Mouse (Mus musculus) kidney, adult 2 months (tissue): ENCODE data around the gene Limch1. TPM values are rescaled to one million over a fixed set of nuclear protein-coding genes. Genes with fewer than 3 reads are reported as not detected.

Experiments used
- DNase-seq: peaks from one replicate; pipeline ENCODE4 v3.0.0; 2021
- H3K27ac ChIP-seq: fragments of 200-500 bp; 2 replicates; pipeline ENCODE4 v1.5.1; 2012; ENCODE audit warnings: low read depth, low read length, control low read depth, inconsistent platforms; ENCODE audit not compliant: insufficient read depth
- H3K27me3 ChIP-seq: fragments of 200-500 bp; replicated peaks from 2 replicates; pipeline ENCODE4 v1.6.1; 2012; ENCODE audit warnings: mild to moderate bottlenecking, moderate library complexity, low read length, inconsistent platforms; ENCODE audit not compliant: control insufficient read depth, insufficient read depth
- H3K36me3 ChIP-seq: fragments of 200-500 bp; 2 replicates; pipeline ENCODE4 v1.6.1; 2012; ENCODE audit warnings: mild to moderate bottlenecking, moderate library complexity, low read length, inconsistent platforms; ENCODE audit not compliant: control insufficient read depth, insufficient read depth
- H3K4me1 ChIP-seq: fragments of 200-500 bp; 2 replicates; pipeline ENCODE4 v1.6.1; 2011; ENCODE audit warnings: low read length; ENCODE audit not compliant: control insufficient read depth, insufficient read depth
- H3K4me3 ChIP-seq: fragments of 200-500 bp; 2 replicates; pipeline ENCODE4 v1.5.1; 2011; ENCODE audit warnings: mild to moderate bottlenecking, low read depth, low read length, control low read depth; ENCODE audit not compliant: insufficient read depth
- CTCF ChIP-seq: fragments of 200-500 bp; conservative IDR thresholded peaks from 2 replicates; pipeline ENCODE4 v1.5.1; 2011; ENCODE audit warnings: low read depth, mild to moderate bottlenecking, control low read depth, low read length, moderate library complexity, mixed read lengths; ENCODE audit not compliant: insufficient read depth, insufficient read length
- POLR2A ChIP-seq: fragments of 200-500 bp; IDR thresholded peaks from one replicate; pipeline ENCODE4 v1.6.1; 2011; ENCODE audit warnings: low read depth, low read length, control low read depth
- WGBS: fragments of 180-500 bp; shearing (Covaris S2); methylation state at CpG from one replicate; pipeline ENCODE4 v1.1.7; 2018; 5-methylcytosine and 5-hydroxymethylcytosine counted together
- polyA plus RNA-seq: library from polyadenylated mRNA; depleted of rRNA; stranded (reverse); fragments of >200 nt; gene quantifications from 2 replicates; pipeline ENCODE4 v1.2.3, GENCODE M21; 2012

Limch1 gene
- polyA plus RNA-seq, 1 experiment: 27.0 TPM

DNA sequence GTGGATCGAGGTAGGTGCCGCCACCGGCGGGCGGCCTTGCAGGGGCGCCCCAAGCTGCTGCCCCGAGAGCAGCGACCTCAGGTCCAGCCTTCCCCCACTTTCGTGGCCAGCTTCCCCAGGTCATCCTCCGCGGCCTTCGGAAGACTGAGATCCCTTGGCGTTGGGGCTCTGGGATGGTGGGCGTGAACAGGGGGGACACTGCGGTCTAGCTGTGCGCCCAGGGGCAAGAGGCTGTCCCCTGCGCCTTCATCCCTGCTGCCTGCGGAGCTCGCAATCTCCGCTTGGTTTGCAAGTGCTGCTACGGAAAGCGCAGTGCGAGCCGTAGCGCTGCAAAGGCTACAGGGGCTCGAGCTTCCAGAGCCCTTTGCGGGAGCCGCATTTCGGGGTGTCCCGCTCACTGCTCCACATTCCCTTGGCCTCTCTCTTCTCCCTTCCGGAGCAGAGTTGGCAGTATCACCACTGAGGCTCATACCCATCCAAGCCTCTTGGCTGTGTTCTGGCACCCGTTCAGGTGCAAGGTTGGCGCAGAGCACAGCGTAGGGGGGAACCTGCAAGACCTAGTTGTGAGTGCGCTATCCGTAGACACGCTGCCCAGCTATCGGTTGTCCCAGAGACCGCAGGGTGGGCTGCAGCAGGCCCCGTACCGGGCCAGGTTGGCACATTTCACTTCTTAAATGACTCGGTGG, 512 bp downstream of the Limch1 start:
- Histone ChIP-seq H3K27ac (peak overlapping the region; percentile 72), H3K4me1 (peaks cover 12% of the 10 kb centered on the region; the same call in 1 of the 2 replicates), H3K27me3 (no peaks in the 10 kb centered on the region), H3K4me3 (peak overlapping the region; percentile 86), H3K36me3 (no peaks in the 10 kb centered on the region)
- 1% methylated on average over 42 of the region's 42 CpGs for WGBS
- TF ChIP-seq POLR2A (no peak), CTCF (no peak)
- peak; percentile 57 for DNase-seq

DNA sequence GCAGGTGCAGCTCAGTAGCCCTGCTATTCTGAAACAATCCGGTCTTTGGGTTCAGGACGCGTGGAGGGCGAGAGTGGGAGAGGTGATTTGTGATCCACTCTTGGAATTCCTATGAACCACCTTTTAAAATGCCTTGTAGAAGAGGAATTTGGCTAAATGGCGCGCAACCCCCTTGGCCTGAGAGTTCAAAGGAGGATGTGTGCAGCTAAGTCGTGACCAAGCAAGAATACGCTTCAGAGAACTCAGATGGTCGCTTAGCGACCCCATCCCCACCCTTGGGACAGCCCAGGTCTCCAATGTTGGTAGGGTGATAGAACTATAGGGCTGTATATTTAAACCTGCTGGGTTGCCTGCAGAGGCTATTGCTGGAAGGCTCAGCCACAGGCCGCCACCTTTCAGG, 1.1 kb downstream of the Limch1 start:
- 25% methylated on average over 11 of the region's 11 CpGs for WGBS
- H3K4me3 ChIP-seq: peak overlapping the region; percentile 86
- no peaks in the 10 kb centered on the region for H3K36me3 ChIP-seq
- peaks cover 16% of the 10 kb centered on the region; the same call in 1 of the 2 replicates for H3K4me1 ChIP-seq
- TF ChIP-seq CTCF: no peak
- no peak for TF ChIP-seq POLR2A
- no peak for DNase-seq
- peak overlapping the region; percentile 72 for H3K27ac ChIP-seq
- H3K27me3 ChIP-seq: no peaks in the 10 kb centered on the region

DNA sequence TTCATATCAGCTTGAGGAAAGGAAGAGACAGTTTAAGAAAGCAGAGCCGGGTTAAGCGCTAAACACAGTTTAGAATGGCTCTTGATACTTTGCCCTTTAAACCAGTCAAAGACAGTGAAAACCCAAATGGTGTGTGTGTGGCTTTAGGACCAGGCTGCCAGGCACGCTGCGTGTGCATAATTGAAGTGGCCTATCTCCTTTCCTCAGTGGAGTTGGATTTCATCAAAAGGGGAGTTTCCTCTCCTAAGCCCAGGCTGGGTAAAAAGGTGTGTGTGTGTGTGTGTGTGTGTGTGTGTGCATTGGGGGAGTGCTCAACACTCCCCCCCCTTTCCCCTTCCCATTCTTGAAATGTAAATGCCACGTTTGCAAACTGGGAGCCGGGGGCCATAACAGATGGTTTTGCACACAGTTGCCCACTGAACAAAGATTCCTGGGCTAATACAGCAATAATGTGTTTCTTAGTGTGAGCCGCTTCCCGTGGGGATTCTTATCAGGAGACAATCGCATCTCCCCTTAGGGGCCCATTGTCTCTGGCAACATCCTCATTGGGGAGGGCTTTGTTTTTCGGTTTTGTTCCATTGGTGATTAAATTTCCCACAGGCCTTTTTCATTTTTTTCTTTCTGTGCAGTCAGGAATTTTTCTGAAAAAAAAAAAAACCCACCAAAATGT, 2.3 kb downstream of the Limch1 start:
- no peak for TF ChIP-seq CTCF
- TF ChIP-seq POLR2A: no peak
- Histone ChIP-seq H3K4me3 (peak overlapping the region; percentile 1; the same call in 1 of the 2 replicates), H3K27me3 (no peaks in the 10 kb centered on the region), H3K4me1 (peaks cover 16% of the 10 kb centered on the region; the same call in 1 of the 2 replicates), H3K36me3 (no peaks in the 10 kb centered on the region), H3K27ac (peak overlapping the region; percentile 99)
- 19% methylated on average over 10 of the region's 10 CpGs for WGBS
- peak; percentile 64 for DNase-seq

DNA sequence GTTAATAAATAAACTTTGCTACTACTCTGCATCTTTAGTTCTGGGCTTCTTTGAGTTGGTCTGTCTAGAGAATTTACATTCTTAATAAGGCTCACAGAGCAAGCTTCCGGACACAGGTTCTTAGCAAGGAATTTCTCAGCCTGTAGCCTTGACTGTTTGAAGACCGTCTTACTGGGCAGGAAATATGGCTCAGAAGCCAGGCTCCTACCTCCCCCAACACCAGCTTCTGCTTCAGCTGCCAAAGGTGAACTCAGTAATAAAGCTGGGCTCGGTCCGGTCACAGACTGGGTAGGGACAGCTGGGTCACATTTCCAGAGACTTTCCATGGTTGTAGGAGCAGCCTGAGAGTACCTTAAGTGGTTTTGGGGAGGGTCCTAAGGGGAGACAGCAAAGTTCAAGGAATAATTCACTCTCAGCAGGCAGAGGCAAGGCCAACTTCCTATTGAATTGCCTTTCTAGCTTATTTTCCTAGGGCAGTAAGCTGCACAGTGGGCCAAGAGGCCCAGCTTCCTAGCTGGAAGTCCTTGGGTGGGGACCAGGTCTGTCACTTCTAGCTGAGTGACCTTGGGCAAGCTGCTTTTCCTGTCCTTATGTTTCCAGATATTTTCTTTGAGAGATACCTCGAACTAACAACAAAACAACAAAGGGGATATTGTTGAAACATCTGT, 3.0 kb downstream of the Limch1 start:
- peak overlapping the region; percentile 99 for H3K27ac ChIP-seq
- H3K36me3 ChIP-seq: no peaks in the 10 kb centered on the region
- peaks cover 16% of the 10 kb centered on the region; the same call in 1 of the 2 replicates for H3K4me1 ChIP-seq
- H3K4me3 ChIP-seq: 0 out of 2 replicates have a peak overlapping the region, but pooled peaks have one; percentile 9
- DNase-seq: peak; percentile 69
- no peaks in the 10 kb centered on the region for H3K27me3 ChIP-seq
- no peak for TF ChIP-seq CTCF
- TF ChIP-seq POLR2A: no peak
- WGBS: 21% methylated on average over 5 of the region's 5 CpGs

DNA sequence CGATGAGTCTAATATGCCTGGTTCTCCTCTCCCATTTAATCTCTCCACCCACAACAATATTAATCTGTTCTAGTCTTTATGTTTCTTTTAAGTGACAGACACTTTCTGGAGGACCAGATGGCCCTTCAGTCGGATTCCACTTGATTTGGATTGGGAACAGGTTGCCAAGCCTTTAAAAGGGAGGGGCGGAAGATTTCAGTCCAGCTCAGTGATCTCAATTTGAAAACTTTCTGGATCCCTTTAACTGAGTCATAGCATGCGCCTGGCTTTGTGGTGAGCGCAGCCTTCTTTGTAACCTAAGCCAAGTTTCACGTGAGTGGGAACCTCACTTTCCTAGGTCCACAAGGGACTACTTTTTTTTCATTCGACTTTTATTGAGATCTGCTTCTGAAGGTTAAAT, 5.0 kb downstream of the Limch1 start:
- TF ChIP-seq CTCF (no peak), POLR2A (no peak)
- H3K4me1 ChIP-seq: peaks cover 16% of the 10 kb centered on the region; the same call in 1 of the 2 replicates
- H3K36me3 ChIP-seq: no peaks in the 10 kb centered on the region
- H3K4me3 ChIP-seq: no peak overlapping the region
- no peak for DNase-seq
- H3K27ac ChIP-seq: no peak overlapping the region
- no peaks in the 10 kb centered on the region for H3K27me3 ChIP-seq
- 79% methylated on average over 7 of the region's 7 CpGs for WGBS

DNA sequence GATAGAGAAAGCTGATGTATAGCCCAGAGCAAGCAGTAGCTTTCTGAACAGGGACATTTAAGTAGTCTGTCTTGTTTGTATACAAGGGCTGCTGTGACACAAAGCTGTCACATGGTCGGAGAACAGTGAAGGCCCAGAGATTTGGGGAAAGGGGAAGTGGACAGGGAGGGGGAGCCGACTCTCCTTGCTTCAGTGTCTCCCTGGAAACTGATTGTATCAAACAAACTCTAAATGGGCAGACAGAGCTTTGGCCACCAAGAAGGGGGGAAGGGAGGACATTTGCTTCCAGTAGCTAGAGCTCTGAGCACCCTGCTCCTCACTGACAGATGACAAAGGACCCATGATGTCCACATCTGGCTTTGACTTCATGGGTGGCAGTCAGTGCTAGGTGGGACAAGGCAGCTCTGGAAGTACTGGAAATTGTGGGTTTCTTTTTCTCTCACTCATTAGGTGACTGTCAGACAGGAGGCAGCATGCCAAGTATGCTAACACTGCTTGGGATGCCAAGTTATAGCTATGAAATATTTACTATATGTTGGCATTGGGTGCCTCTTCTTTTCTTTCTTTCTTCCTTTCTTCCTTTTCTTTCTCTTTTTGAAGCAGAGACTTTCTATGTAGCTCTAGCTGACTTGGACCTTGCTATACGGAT, 5.8 kb downstream of the Limch1 start:
- no peak for TF ChIP-seq POLR2A
- TF ChIP-seq CTCF: no peak
- 46% methylated on average over 3 of the region's 3 CpGs for WGBS
- Histone ChIP-seq H3K4me1 (peaks cover 16% of the 10 kb centered on the region; the same call in 1 of the 2 replicates), H3K36me3 (no peaks in the 10 kb centered on the region), H3K27me3 (no peaks in the 10 kb centered on the region), H3K27ac (no peak overlapping the region), H3K4me3 (no peak overlapping the region)
- DNase-seq: no peak
